ENCODE assay signal across 11 mouse cellular contexts in the genomic region with DNA sequence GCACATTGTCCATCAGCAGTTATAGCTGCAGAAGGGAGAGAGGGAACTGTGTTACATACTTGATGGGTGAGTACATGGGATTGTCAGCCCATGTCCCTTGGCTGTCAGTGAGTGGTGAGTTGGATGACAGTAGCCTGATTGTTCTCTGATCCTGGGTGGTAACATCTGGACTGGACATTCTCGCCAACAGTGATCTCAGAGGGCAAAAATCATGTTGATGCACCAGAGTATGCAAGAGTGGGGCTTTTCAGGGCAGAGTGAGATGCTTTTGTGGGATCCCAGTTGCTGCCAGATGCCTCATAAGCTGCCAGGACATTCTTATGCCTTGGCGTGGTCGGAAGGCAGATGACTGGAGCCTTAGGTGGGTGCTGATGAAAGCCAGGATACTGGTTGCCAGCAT.
A peak's percentile ranks its signal among the peaks of the same experiment; 100 is the strongest.
DNase-seq lines count a peak whose midpoint lies in the region; ATAC-seq and TF ChIP-seq lines count a peak whose summit lies in the region.
"Had no signal": no experiment of that assay in that cellular context is flagged by ENCODE, and none has a peak within 500 bp of the region (broad histone marks: within the 10 kb centered on the region; RNA-seq: fewer than 3 reads in every experiment).

No protein-coding gene starts in this region.

- peak; percentile 62 to 69 for DNase-seq in layer of hippocampus, adult 8-10 months (ENCODE audit: low spot score in 2 of 2)
- DNase-seq in layer of hippocampus, postnatal 10 days (ENCODE audit: low spot score in 2 of 2): no peak
- peak; percentile 76 for DNase-seq in fibroblast of lung, adult 2 months (ENCODE audit: low read depth)
- DNase-seq in heart, postnatal 10 days: peak; percentile 84 to 85
- DNase-seq in hindbrain, embryonic 11.5 days (ENCODE audit: low spot score): no peak
- no peak for DNase-seq in urinary bladder, postnatal 25 days (ENCODE audit: low spot score)
- DNase-seq: liver, postnatal 0 days; right cerebral cortex, postnatal 25 days; thymus, adult 2 months had no signal

- H3K9me3 ChIP-seq in hindbrain, embryonic 11.5 days (ENCODE audit: control insufficient read depth, low read length): no peaks in the 10 kb centered on the region
- H3K9me3 ChIP-seq: kidney, embryonic 15.5 days had no signal

- H3K9ac ChIP-seq in hindbrain, embryonic 11.5 days (ENCODE audit: low read depth, low read length): no peak overlapping the region
- H3K9ac ChIP-seq: kidney, embryonic 15.5 days; liver, postnatal 0 days had no signal

- no peaks in the 10 kb centered on the region for H3K27me3 ChIP-seq in myocyte (ENCODE audit: control insufficient read depth, insufficient read depth, insufficient read length)
- no peaks in the 10 kb centered on the region for H3K27me3 ChIP-seq in hindbrain, embryonic 11.5 days (ENCODE audit: control insufficient read depth, insufficient read depth, low read length)
- H3K27me3 ChIP-seq: kidney, embryonic 15.5 days had no signal

- no peak overlapping the region for H3K27ac ChIP-seq in hindbrain, embryonic 11.5 days (ENCODE audit: low read depth, low read length)
- H3K27ac ChIP-seq: kidney, embryonic 15.5 days had no signal

- ATAC-seq in hindbrain, embryonic 11.5 days (ENCODE audit: low FRiP score): no peak
- ATAC-seq: liver, postnatal 0 days had no signal

- intact Hi-C loops in heart, postnatal 10 days (cut with DNase I): loop anchor here (5.0 kb wide), 1 partner anchor 231 kb away; no protein-coding TSS in a partner anchor

- no peaks in the 10 kb centered on the region for H3K79me2 ChIP-seq in myocyte (ENCODE audit: control insufficient read depth, insufficient read depth)

- 78% methylated on average over 3 of the region's 3 CpGs for WGBS in hindbrain, embryonic 11.5 days

- H3K36me3 ChIP-seq in myocyte (ENCODE audit: control insufficient read depth, insufficient read depth): no peaks in the 10 kb centered on the region
- no peaks in the 10 kb centered on the region for H3K36me3 ChIP-seq in hindbrain, embryonic 11.5 days (ENCODE audit: control insufficient read depth, insufficient read depth, low read length)
- H3K36me3 ChIP-seq: kidney, embryonic 15.5 days had no signal

- no peak overlapping the region for H3ac ChIP-seq in myocyte (ENCODE audit: control insufficient read depth, insufficient read length)

- no peak overlapping the region for H3K4me3 ChIP-seq in myocyte
- no peak overlapping the region for H3K4me3 ChIP-seq in hindbrain, embryonic 11.5 days (ENCODE audit: low read depth, low read length)
- H3K4me3 ChIP-seq: kidney, embryonic 15.5 days had no signal

- TF ChIP-seq POLR2A in myocyte (IDR thresholded peaks at IDR 0.05; ENCODE audit: insufficient read length, low read depth): no peak

- H3K4me1 ChIP-seq in hindbrain, embryonic 11.5 days (replicated peaks; ENCODE audit: control insufficient read depth, insufficient read depth, low read length): no peaks in the 10 kb centered on the region

- H3K4me2 ChIP-seq in myocyte (ENCODE audit: low read depth): no peak overlapping the region
- no peak overlapping the region for H3K4me2 ChIP-seq in hindbrain, embryonic 11.5 days (replicated peaks; ENCODE audit: low read depth, low read length)
- H3K4me2 ChIP-seq: kidney, embryonic 15.5 days had no signal

TF ChIP-seq in myocyte, 11 proteins besides CTCF, POLR2A, EP300 and RAD21:
- TF ChIP-seq REST (IDR thresholded peaks at IDR 0.05; ENCODE audit: insufficient read depth, insufficient read length) (no peak), TCF12 (IDR thresholded peaks at IDR 0.05; ENCODE audit: insufficient read depth, poor library complexity, severe bottlenecking) (peak; percentile 41), CEBPB (IDR thresholded peaks at IDR 0.05; ENCODE audit: insufficient read depth, poor library complexity, severe bottlenecking) (0 out of 2 replicates have a peak, but pooled peaks have one; percentile 41), MYOD1 (IDR thresholded peaks at IDR 0.05; ENCODE audit: control insufficient read depth in 1 of 3, insufficient read length in 2 of 3, low read depth in 2 of 3) (no peak), USF1 (IDR thresholded peaks at IDR 0.05; ENCODE audit: low read depth) (no peak), POLR2AphosphoS2 (IDR thresholded peaks at IDR 0.05; ENCODE audit: insufficient read length, low read depth) (no peak)

Comparison
In these comparisons a context has a peak if more than half of its experiments do, and no peak if none do; other contexts are left out.
1. DNase-seq: peak in layer of hippocampus, adult 8-10 months (2 of 2), fibroblast of lung, adult 2 months (single experiment) and heart, postnatal 10 days (2 of 2); none in layer of hippocampus, postnatal 10 days (0 of 2), hindbrain, embryonic 11.5 days (single experiment) and urinary bladder, postnatal 25 days (single experiment).